Mouse (Mus musculus) liver, postnatal 0 days (tissue): ENCODE measurements at regions not wholly inside any gene's neighbourhood (a gene's known extent, or its start where the extent isn't known, plus 50 kb on each side); places are given as distances from the start of the nearest gene placed in this dataset.

Source experiments
- CTCF ChIP-seq: sonication (generic); IDR thresholded peaks from 2 replicates; pipeline ENCODE4 v1.5.1; 2016; ENCODE audit warnings: antibody characterized with exemption, low read depth
- EP300 ChIP-seq: IDR thresholded peaks from 2 replicates; pipeline ENCODE4 v1.6.1; 2016; ENCODE audit warnings: antibody characterized with exemption, low read depth, mild to moderate bottlenecking

GRCm38 (mm10) chr12:77067115-77067514, 105.1 kb upstream of the Max start:
- TF ChIP-seq CTCF (no peak), EP300 (no peak)
